Mouse (Mus musculus): ENCODE measurements around the gene Camsap3.

Gene Camsap3

GRCm38 (mm10) chr8:3603439-3603838 lies 16.3 kb downstream of the Camsap3 start:
- no peak for DNase-seq

- peak; percentile 35 to 66 for DNase-seq
Measured at GRCm38 (mm10) chr8:3606593-3606992, 19.5 kb downstream of the Camsap3 start.

GRCm38 (mm10) chr8:3607822-3608221 lies 20.7 kb downstream of the Camsap3 start:
- no peak for DNase-seq

- peak; percentile 56 to 81 for DNase-seq
Measured at GRCm38 (mm10) chr8:3609046-3609815, 22.1 kb downstream of the Camsap3 start.

- DNase-seq = peak; percentile 78 to 93
Measured at GRCm38 (mm10) chr8:3609816-3610150, 22.7 kb downstream of the Camsap3 start.

GRCm38 (mm10) chr8:3621199-3621970 lies 34.3 kb downstream of the Camsap3 start, which contains the start of the genes Xab2 and Pet100:
Xab2 (minus strand) TSS chr8:3621316.
Pet100 (plus strand) TSS chr8:3621548.
- peak; percentile 99 to 100 for DNase-seq

- no peak for DNase-seq
Measured at GRCm38 (mm10) chr8:3622119-3622518, 35.0 kb downstream of the Camsap3 start.

- no peak for DNase-seq
Measured at GRCm38 (mm10) chr8:3625445-3625844, 38.4 kb downstream of the Camsap3 start, which contains the start of gene Pcp2. Pcp2 (minus strand) TSS chr8:3625545.

GRCm38 (mm10) chr8:3626971-3627370 lies 39.9 kb downstream of the Camsap3 start:
- no peak for DNase-seq

- DNase-seq = peak in 1 of 2 experiments; percentile 67
Measured at GRCm38 (mm10) chr8:3628014-3628413, 40.9 kb downstream of the Camsap3 start.

- DNase-seq = peak; percentile 91 to 94
Measured at GRCm38 (mm10) chr8:3630647-3631477, 43.8 kb downstream of the Camsap3 start, which contains the start of gene Stxbp2. Stxbp2 (plus strand) TSS chr8:3630955.

- DNase-seq = peak; percentile 31 to 68
Measured at GRCm38 (mm10) chr8:3631478-3631875, 44.4 kb downstream of the Camsap3 start.

- DNase-seq = peak; percentile 65 to 82
Measured at GRCm38 (mm10) chr8:3645804-3646203, 58.7 kb downstream of the Camsap3 start.

- DNase-seq = no peak
Measured at GRCm38 (mm10) chr8:3646824-3647531, 59.9 kb downstream of the Camsap3 start.

GRCm38 (mm10) chr8:3647561-3647960 lies 60.5 kb downstream of the Camsap3 start:
- no peak for DNase-seq

- no peak for DNase-seq
Measured at GRCm38 (mm10) chr8:3648268-3648667, 61.2 kb downstream of the Camsap3 start.

- no peak for DNase-seq
Measured at GRCm38 (mm10) chr8:3648990-3649389, 61.9 kb downstream of the Camsap3 start.

- DNase-seq = no peak
Measured at GRCm38 (mm10) chr8:3652845-3653244, 65.8 kb downstream of the Camsap3 start.

GRCm38 (mm10) chr8:3654726-3655508 lies 67.8 kb downstream of the Camsap3 start:
- DNase-seq = no peak

GRCm38 (mm10) chr8:3655526-3655925 lies 68.4 kb downstream of the Camsap3 start, which contains the start of gene Retn:
Retn (plus strand) TSS chr8:3655770.
- no peak for DNase-seq

GRCm38 (mm10) chr8:3656725-3657381 lies 69.8 kb downstream of the Camsap3 start:
- peak in 1 of 2 experiments; percentile 30 for DNase-seq
